Mouse (Mus musculus) left cerebral cortex, postnatal 4 days (tissue): Measurements from ENCODE around the gene 1700019A02Rik. TPM values are rescaled to one million over a fixed set of nuclear protein-coding genes. Genes with fewer than 3 reads are reported as not detected.

Experiments
- DNase-seq: peaks from one replicate; pipeline ENCODE4 v3.0.0-alpha.2; 2022
- intact Hi-C: fragments of 180-260 bp; cut with DNase I; formaldehyde crosslinking; loops from one replicate; pipeline ENCODE4 v1.15.1; 2025
- total RNA-seq, 2 experiments: library from RNA; stranded (reverse); gene quantifications; 2 replicates each; pipeline ENCODE4 v1.2.3; 2021

The 1700019A02Rik gene
- total RNA-seq: not detected

GRCm38 (mm10) chr1:53187536-53187935, at the start of gene 1700019A02Rik:
TSS of gene 1700019A02Rik (minus strand) at chr1:53187636.
- intact Hi-C loops: no loop called here
- no peak for DNase-seq

- intact Hi-C loops: no loop called here
- DNase-seq: no peak
These were observed 38.6 kb upstream of the 1700019A02Rik start for GRCm38 (mm10) chr1:53226063-53226462.

GRCm38 (mm10) chr1:53225616-53226015, 38.2 kb upstream of the 1700019A02Rik start:
- intact Hi-C loops: no loop called here
- no peak for DNase-seq

- no peak for DNase-seq
- intact Hi-C loops: no loop called here
These were observed 37.3 kb upstream of the 1700019A02Rik start for GRCm38 (mm10) chr1:53224775-53225174.

GRCm38 (mm10) chr1:53210136-53210535, 22.7 kb upstream of the 1700019A02Rik start:
- intact Hi-C loops: no loop called here

GRCm38 (mm10) chr1:53203902-53204301, 16.5 kb upstream of the 1700019A02Rik start:
- intact Hi-C loops: no loop called here
- DNase-seq: no peak

More at GRCm38 (mm10) chr1:53210136-53210535, 22.7 kb upstream of the 1700019A02Rik start:
- DNase-seq: no peak

GRCm38 (mm10) chr1:53201630-53202199, 14.3 kb upstream of the 1700019A02Rik start:
- intact Hi-C loops: no loop called here
- DNase-seq: no peak

- no peak for DNase-seq
- intact Hi-C loops: no loop called here
These were observed 7.1 kb upstream of the 1700019A02Rik start for GRCm38 (mm10) chr1:53194536-53194935.

- intact Hi-C loops: no loop called here
- DNase-seq: no peak
These were observed 3.8 kb upstream of the 1700019A02Rik start for GRCm38 (mm10) chr1:53191234-53191633.

- no peak for DNase-seq
These were observed 2.2 kb upstream of the 1700019A02Rik start for GRCm38 (mm10) chr1:53189620-53190019.

GRCm38 (mm10) chr1:53186301-53186700, 1.1 kb downstream of the 1700019A02Rik start:
- intact Hi-C loops: no loop called here
- DNase-seq: no peak

More at GRCm38 (mm10) chr1:53189620-53190019, 2.2 kb upstream of the 1700019A02Rik start:
- intact Hi-C loops: no loop called here

GRCm38 (mm10) chr1:53157715-53158114, 29.7 kb downstream of the 1700019A02Rik start:
- intact Hi-C loops: no loop called here

GRCm38 (mm10) chr1:53123066-53123465, 64.4 kb downstream of the 1700019A02Rik start:
- intact Hi-C loops: no loop called here
- no peak for DNase-seq

More at GRCm38 (mm10) chr1:53157715-53158114, 29.7 kb downstream of the 1700019A02Rik start:
- DNase-seq: no peak

GRCm38 (mm10) chr1:53110561-53110960, 76.9 kb downstream of the 1700019A02Rik start:
- DNase-seq: no peak
- intact Hi-C loops: no loop called here

Other genes starting within 250 kb of the 1700019A02Rik start
- gene 1700019D03Rik, start 167.5 kb downstream of the 1700019A02Rik start, total RNA-seq: 1 to 10 TPM; 8.5 TPM
- gene Mstn, start 126.0 kb downstream of the 1700019A02Rik start, total RNA-seq: 1 to 10 TPM; 1.2 to 1.3 TPM
- 10 to 100 TPM; 10.1 to 13.8 TPM for gene Pms1, start 109.4 kb upstream of the 1700019A02Rik start, total RNA-seq
- gene Ormdl1, start 109.5 kb upstream of the 1700019A02Rik start, total RNA-seq: 10 to 100 TPM; 12.1 to 13.3 TPM
- gene Gm28778, start 109.5 kb upstream of the 1700019A02Rik start, total RNA-seq: not detected
- 10 to 100 TPM; 15.2 to 17.2 TPM for gene Osgepl1, start 126.0 kb upstream of the 1700019A02Rik start, total RNA-seq
- gene Asdurf, start 165.0 kb upstream of the 1700019A02Rik start, total RNA-seq: not detected
- under 1 TPM; 0.34 to 0.54 TPM for gene Gm28551, start 165.0 kb upstream of the 1700019A02Rik start, total RNA-seq
- gene Asnsd1, start 165.1 kb upstream of the 1700019A02Rik start, total RNA-seq: 10 to 100 TPM; 38.7 to 40.7 TPM